Mouse (Mus musculus) heart, embryonic 14.5 days (tissue): ENCODE measurements around the gene Crk. TPM values are rescaled to one million over a fixed set of nuclear protein-coding genes. Genes with fewer than 3 reads are reported as not detected.

ENCODE experiments used
- ATAC-seq: fragments of 200-750 bp; cut with Nextera tagmentation; 2 replicates; pipeline ENCODE4 v1.8.0; 2017; ENCODE audit warnings: low read depth, moderate TSS enrichment; ENCODE audit not compliant: insufficient number of reproducible peaks, insufficient read depth, low FRiP score
- H3K27ac ChIP-seq, 2 experiments: fragments of 200-500 bp in 1 of 2; fragments of 300-500 bp in 1 of 2; sonication (generic) in 1 of 2; replicated peaks in 1 of 2; 2 replicates each; pipeline ENCODE4 v1.5.1; 2012 to 2014; ENCODE audit warnings: low read depth in 2 of 2, low read length in 2 of 2, control low read depth in 1 of 2, mild to moderate bottlenecking in 1 of 2, mixed read lengths in 1 of 2; ENCODE audit not compliant: control insufficient read depth in 1 of 2, insufficient read depth in 1 of 2
- H3K27me3 ChIP-seq: fragments of 300-500 bp; sonication (generic); 2 replicates; pipeline ENCODE4 v1.6.1; 2014; ENCODE audit warnings: mild to moderate bottlenecking, low read length, control low read depth; ENCODE audit not compliant: control insufficient read depth, insufficient read depth
- H3K36me3 ChIP-seq: fragments of 300-500 bp; sonication (generic); 2 replicates; pipeline ENCODE4 v1.6.1; 2014; ENCODE audit warnings: mild to moderate bottlenecking, control low read depth, low read length, mixed read lengths; ENCODE audit not compliant: control insufficient read depth, insufficient read depth
- H3K4me1 ChIP-seq, 2 experiments: fragments of 200-500 bp in 1 of 2; fragments of 300-500 bp in 1 of 2; sonication (generic) in 1 of 2; 2 replicates each; pipeline ENCODE4 v1.6.1; 2012 to 2014; ENCODE audit warnings: low read length in 2 of 2, control low read depth in 1 of 2, mixed read lengths in 1 of 2; ENCODE audit not compliant: control insufficient read depth in 2 of 2, insufficient read depth in 2 of 2
- H3K4me2 ChIP-seq: fragments of 300-500 bp; sonication (generic); 2 replicates; pipeline ENCODE4 v1.6.1; 2014; ENCODE audit warnings: mild to moderate bottlenecking, low read length
- H3K4me3 ChIP-seq, 2 experiments: fragments of 200-500 bp in 1 of 2; fragments of 300-500 bp in 1 of 2; sonication (generic) in 1 of 2; 2 replicates each; pipeline ENCODE4 v1.5.1; 2012 to 2014; ENCODE audit warnings: low read length in 2 of 2, mild to moderate bottlenecking in 2 of 2, control low read depth in 1 of 2, low read depth in 1 of 2, moderate library complexity in 1 of 2; ENCODE audit not compliant: control insufficient read depth in 1 of 2, insufficient read depth in 1 of 2
- H3K9ac ChIP-seq: fragments of 300-500 bp; sonication (generic); 2 replicates; pipeline ENCODE4 v1.6.1; 2014; ENCODE audit warnings: mild to moderate bottlenecking, low read length
- H3K9me3 ChIP-seq: fragments of 300-500 bp; sonication (generic); 2 replicates; pipeline ENCODE4 v1.6.1; 2016; ENCODE audit warnings: low read length, control low read depth; ENCODE audit not compliant: control insufficient read depth
- WGBS: fragments of 180-500 bp; shearing (Covaris S2); extraction: QIAGEN DNeasy Blood & Tissue Kit; methylation state at CpG from one replicate; pipeline ENCODE4 v1.1.7; 2014; 5-methylcytosine and 5-hydroxymethylcytosine counted together
- polyA plus RNA-seq: library from polyadenylated mRNA; unstranded; fragments of >200 nt; fragmentation: Nextera tagmentation; extraction: Ambion mirVana; gene quantifications from 2 replicates; pipeline ENCODE4 v1.2.1, GENCODE M21; 2014

Gene Crk
- polyA plus RNA-seq, 1 experiment from 2014 or later, result 86.0 TPM

GRCm38 (mm10) chr11:75643323-75643722 lies 35.7 kb upstream of the Crk start:
- Histone ChIP-seq H3K27ac (no peak overlapping the region), H3K9me3 (no peaks in the 10 kb centered on the region), H3K4me1 (peaks cover 1 to 10% of the 10 kb centered on the region in 2 experiments), H3K9ac (no peak overlapping the region), H3K4me2 (no peak overlapping the region), H3K36me3 (peaks cover 26% of the 10 kb centered on the region; the same call in 1 of the 2 replicates), H3K4me3 (no peak overlapping the region), H3K27me3 (no peaks in the 10 kb centered on the region)
- no peak for ATAC-seq
- 63% methylated on average over 5 of the region's 5 CpGs for WGBS

DNA sequence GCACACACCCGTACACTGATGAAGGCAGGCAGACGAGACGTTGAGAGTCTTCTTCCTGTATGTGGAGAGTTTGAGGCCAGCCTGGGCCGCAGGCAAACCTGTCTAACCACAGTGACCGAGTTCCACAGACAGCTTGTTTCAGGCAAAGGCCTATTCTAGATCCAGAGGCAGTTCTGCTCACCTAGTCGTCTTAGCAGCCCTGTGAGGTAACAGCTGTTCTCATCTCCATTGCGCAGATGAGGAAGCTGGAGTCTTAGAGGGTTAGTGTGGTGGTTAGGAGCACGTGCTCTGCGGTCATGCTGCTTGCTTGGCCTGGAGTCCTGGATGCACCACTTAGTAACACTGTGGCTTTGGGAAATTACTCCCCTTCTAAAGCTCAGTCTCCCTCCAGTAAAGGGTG lies 34.4 kb upstream of the Crk start:
- H3K9me3 ChIP-seq, result no peaks in the 10 kb centered on the region
- no peak overlapping the region for H3K9ac ChIP-seq
- no peak overlapping the region for H3K4me3 ChIP-seq
- H3K27ac ChIP-seq, result no peak overlapping the region
- peaks cover 8 to 18% of the 10 kb centered on the region in 2 experiments for H3K4me1 ChIP-seq
- H3K4me2 ChIP-seq, result no peak overlapping the region
- WGBS, result 70% methylated on average over 9 of the region's 9 CpGs
- H3K27me3 ChIP-seq, result no peaks in the 10 kb centered on the region
- H3K36me3 ChIP-seq, result peaks cover 22% of the 10 kb centered on the region; the same call in 1 of the 2 replicates
- ATAC-seq, result no peak

DNA sequence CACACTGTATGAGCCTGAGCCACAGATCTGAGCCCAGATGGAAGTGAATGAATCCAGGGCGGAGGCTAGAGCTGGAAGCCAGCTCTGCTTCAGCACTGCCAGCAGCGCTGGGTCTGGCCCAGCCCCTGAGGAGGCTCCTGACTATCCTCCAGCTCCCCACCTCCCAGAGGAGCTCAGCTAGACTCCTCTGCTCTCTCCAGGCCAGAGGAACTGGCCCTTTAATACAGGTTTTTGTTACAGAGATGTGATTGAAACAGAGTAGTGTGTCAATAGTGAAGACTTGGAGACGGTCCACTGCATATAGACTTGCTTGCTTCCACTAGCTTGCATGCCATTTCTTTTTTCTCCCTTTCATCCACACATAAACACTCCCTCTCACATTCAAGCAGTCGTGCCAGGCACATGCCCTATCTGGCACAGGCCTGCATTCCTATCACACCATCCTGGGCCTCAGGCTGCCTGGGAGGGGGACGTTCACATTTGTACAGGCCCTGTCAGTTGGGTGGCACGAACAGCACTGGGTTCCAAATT lies 31.3 kb upstream of the Crk start:
- Histone ChIP-seq H3K4me2 (no peak overlapping the region), H3K27me3 (no peaks in the 10 kb centered on the region), H3K9ac (0 out of 2 replicates have a peak overlapping the region, but pooled peaks have one; percentile 8), H3K27ac (peak overlapping the region; percentile 48 to 94), H3K4me1 (peaks cover 23 to 30% of the 10 kb centered on the region in 2 experiments), H3K9me3 (no peaks in the 10 kb centered on the region), H3K36me3 (peaks cover 8% of the 10 kb centered on the region; the same call in 1 of the 2 replicates), H3K4me3 (no peak overlapping the region)
- no peak for ATAC-seq
- WGBS, result 41% methylated on average over 6 of the region's 6 CpGs

- Histone ChIP-seq H3K27me3 (no peaks in the 10 kb centered on the region), H3K4me3 (no peak overlapping the region), H3K9me3 (no peaks in the 10 kb centered on the region), H3K27ac (peak overlapping the region; percentile 85 to 94), H3K4me1 (peaks cover 35 to 36% of the 10 kb centered on the region in 2 experiments), H3K4me2 (no peak overlapping the region), H3K36me3 (peaks cover 5% of the 10 kb centered on the region; the same call in 1 of the 2 replicates), H3K9ac (no peak overlapping the region; the same call in 1 of the 2 replicates)
- 50% methylated on average over 4 of the region's 4 CpGs for WGBS
- peak; percentile 18; the same call in 1 of the 2 replicates for ATAC-seq
These were observed 29.9 kb upstream of the Crk start for GRCm38 (mm10) chr11:75649155-75649561.

DNA sequence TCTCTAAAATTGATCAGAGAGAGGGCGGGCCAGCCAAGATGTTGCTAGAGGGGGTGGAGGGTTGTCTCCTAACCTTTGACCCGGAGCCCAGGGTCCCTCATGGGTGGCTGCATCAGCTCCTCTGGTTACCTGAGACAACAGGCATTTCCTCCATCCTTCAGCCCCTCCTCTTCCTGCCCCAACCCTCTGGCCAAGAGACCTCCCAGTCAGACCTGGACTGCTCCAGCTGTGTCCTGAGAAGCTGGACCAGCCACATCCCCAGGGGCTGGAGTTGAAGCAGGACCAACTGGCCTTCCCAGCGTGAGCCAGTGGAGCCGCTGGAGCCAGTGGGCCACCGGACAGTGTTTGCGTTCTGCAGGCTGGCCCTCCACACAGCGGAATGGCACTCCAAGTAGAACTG lies 28.7 kb upstream of the Crk start, which contains the start of gene Myo1c:
Myo1c (plus strand) TSS at position 194 of the 400 bp plus-strand sequence.
- H3K36me3 ChIP-seq, result peaks cover 5% of the 10 kb centered on the region; the same call in 1 of the 2 replicates
- H3K4me3 ChIP-seq, result peak within 1 kb of the TSS; percentile 79 to 94
- H3K27ac ChIP-seq, result peak within 1 kb of the TSS; percentile 94 to 96
- H3K9me3 ChIP-seq, result no peaks in the 10 kb centered on the region
- H3K27me3 ChIP-seq, result no peaks in the 10 kb centered on the region
- 61% methylated on average over 7 of the region's 7 CpGs for WGBS
- H3K9ac ChIP-seq, result peak within 1 kb of the TSS; percentile 92
- no peak for ATAC-seq
- peak within 1 kb of the TSS; percentile 85 for H3K4me2 ChIP-seq
- peaks cover 47% of the 10 kb centered on the region in 2 experiments for H3K4me1 ChIP-seq

GRCm38 (mm10) chr11:75650958-75651425 lies 28.1 kb upstream of the Crk start:
- Histone ChIP-seq H3K9me3 (no peaks in the 10 kb centered on the region), H3K27ac (peak overlapping the region; percentile 94 to 96), H3K36me3 (0 out of 2 replicates have a peak, but pooled peaks cover 2% of the 10 kb centered on the region), H3K4me3 (peak overlapping the region; percentile 79 to 94), H3K9ac (peak overlapping the region; percentile 92), H3K4me1 (peaks cover 49% of the 10 kb centered on the region in 2 experiments), H3K27me3 (no peaks in the 10 kb centered on the region), H3K4me2 (peak overlapping the region; percentile 85)
- WGBS, result 41% methylated on average over 13 of the region's 13 CpGs
- ATAC-seq, result no peak; the same call in 1 of the 2 replicates

DNA sequence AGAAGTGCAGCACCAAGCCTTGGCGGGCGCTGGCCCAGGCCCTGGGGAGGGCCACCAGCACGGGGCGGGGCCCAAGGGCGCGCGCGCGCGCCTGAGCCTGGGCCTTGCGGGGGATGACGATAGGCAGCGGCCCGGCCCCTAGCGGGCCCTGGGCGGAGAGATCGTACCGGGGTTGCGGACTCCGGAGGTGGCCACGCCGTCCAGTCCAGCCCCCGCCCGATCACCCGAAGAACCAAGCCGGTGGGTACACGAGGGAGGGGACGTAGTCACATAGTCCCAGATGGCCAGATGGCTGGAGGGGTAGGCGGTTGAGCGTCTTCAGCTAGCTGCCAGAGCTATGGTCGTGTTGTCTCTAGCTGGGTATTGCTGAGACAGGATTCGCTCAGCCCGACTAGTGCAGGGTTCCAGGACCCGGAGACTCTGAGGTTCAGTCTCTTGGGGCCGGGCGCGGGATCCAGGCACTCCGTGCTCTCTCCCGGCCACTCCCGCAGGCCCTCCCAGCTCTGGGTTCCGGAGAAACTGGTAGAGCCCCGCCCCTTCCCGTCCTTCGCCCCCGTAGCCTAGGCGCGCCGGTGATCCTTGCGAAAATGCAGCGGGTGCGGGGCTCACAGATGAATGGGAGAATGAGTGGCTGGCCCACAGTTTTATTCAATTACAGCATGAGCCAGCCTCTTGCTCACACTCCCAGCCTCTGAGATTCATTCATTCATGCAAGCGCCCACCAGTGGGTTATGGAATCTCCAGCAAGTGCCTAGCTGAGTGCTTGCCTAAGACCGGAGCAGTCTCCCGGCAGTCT lies 27.4 kb upstream of the Crk start:
- peak overlapping the region; percentile 94 to 96 for H3K27ac ChIP-seq
- under 1% methylated on average over 51 of the region's 54 CpGs for WGBS
- H3K4me2 ChIP-seq, result peak overlapping the region; percentile 85
- H3K4me1 ChIP-seq, result peaks cover 49 to 53% of the 10 kb centered on the region in 2 experiments
- peak; percentile 52 for ATAC-seq
- peak overlapping the region; percentile 79 to 94 for H3K4me3 ChIP-seq
- H3K9me3 ChIP-seq, result no peaks in the 10 kb centered on the region
- H3K27me3 ChIP-seq, result no peaks in the 10 kb centered on the region
- peak overlapping the region; percentile 92 for H3K9ac ChIP-seq
- H3K36me3 ChIP-seq, result 0 out of 2 replicates have a peak, but pooled peaks cover 2% of the 10 kb centered on the region
